Mouse (Mus musculus) liver, embryonic 16.5 days (tissue): ENCODE results near the gene Unc5c. TPM values are rescaled to one million over a fixed set of nuclear protein-coding genes. Genes with fewer than 3 reads are reported as not detected.

Source experiments
- ATAC-seq: fragments of 200-750 bp; cut with Nextera tagmentation; 2 replicates; pipeline ENCODE4 v1.8.0; 2017; ENCODE audit warnings: low read depth, mild to moderate bottlenecking, moderate number of reproducible peaks, moderate library complexity
- H3K27ac ChIP-seq: fragments of 300-500 bp; sonication (generic); 2 replicates; pipeline ENCODE4 v1.5.1; 2014; ENCODE audit warnings: mild to moderate bottlenecking, low read length
- H3K27me3 ChIP-seq: fragments of 300-500 bp; sonication (generic); 2 replicates; pipeline ENCODE4 v1.6.1; 2014; ENCODE audit warnings: low read depth, low read length, mixed read lengths; ENCODE audit not compliant: control insufficient read depth, insufficient read depth
- H3K36me3 ChIP-seq: fragments of 300-500 bp; sonication (generic); 2 replicates; pipeline ENCODE4 v1.6.1; 2014; ENCODE audit warnings: mild to moderate bottlenecking; ENCODE audit not compliant: control insufficient read depth, insufficient read depth
- H3K4me1 ChIP-seq: fragments of 300-500 bp; sonication (generic); 2 replicates; pipeline ENCODE4 v1.6.1; 2014; ENCODE audit warnings: low read depth, low read length, mixed read lengths; ENCODE audit not compliant: control insufficient read depth
- H3K4me2 ChIP-seq: fragments of 300-500 bp; sonication (generic); 2 replicates; pipeline ENCODE4 v1.6.1; 2014; ENCODE audit warnings: low read depth, low read length, mixed read lengths
- H3K4me3 ChIP-seq: fragments of 300-500 bp; sonication (generic); 2 replicates; pipeline ENCODE4 v1.5.1; 2014; ENCODE audit warnings: low read depth, mild to moderate bottlenecking, low read length
- H3K9ac ChIP-seq: fragments of 300-500 bp; sonication (generic); 2 replicates; pipeline ENCODE4 v1.6.1; 2014; ENCODE audit warnings: low read depth, low read length
- H3K9me3 ChIP-seq: fragments of 300-500 bp; sonication (generic); replicated peaks from 2 replicates; pipeline ENCODE4 v1.6.1; 2016; ENCODE audit warnings: low read length; ENCODE audit not compliant: control insufficient read depth
- WGBS: fragments of 180-500 bp; shearing (Covaris S2); extraction: QIAGEN DNeasy Blood & Tissue Kit; methylation state at CpG from one replicate; pipeline ENCODE4 v1.1.7; 2014; ENCODE audit not compliant: insufficient replicate concordance; 5-methylcytosine and 5-hydroxymethylcytosine counted together
- polyA plus RNA-seq: library from polyadenylated mRNA; unstranded; fragments of >200 nt; fragmentation: Nextera tagmentation; extraction: Ambion mirVana; gene quantifications from 2 replicates; pipeline ENCODE4 v1.2.1, GENCODE M21; 2015

Unc5c gene
- polyA plus RNA-seq, 1 experiment from 2014 or later, result 0.05 TPM

GRCm38 (mm10) chr3:141793755-141794154, 328.7 kb downstream of the Unc5c start:
- no peaks in the 10 kb centered on the region for H3K27me3 ChIP-seq
- ATAC-seq, result no peak
- H3K4me3 ChIP-seq, result no peak overlapping the region
- H3K9ac ChIP-seq, result no peak overlapping the region
- H3K4me2 ChIP-seq, result no peak overlapping the region
- no peaks in the 10 kb centered on the region for H3K36me3 ChIP-seq
- H3K9me3 ChIP-seq, result no peaks in the 10 kb centered on the region
- WGBS, result 49% methylated on average over 2 of the region's 2 CpGs
- no peak overlapping the region for H3K27ac ChIP-seq
- H3K4me1 ChIP-seq, result no peaks in the 10 kb centered on the region

- ATAC-seq, result no peak
- H3K27me3 ChIP-seq, result no peaks in the 10 kb centered on the region
- no peak overlapping the region for H3K27ac ChIP-seq
- no peaks in the 10 kb centered on the region for H3K4me1 ChIP-seq
- H3K36me3 ChIP-seq, result no peaks in the 10 kb centered on the region
- H3K9me3 ChIP-seq, result no peaks in the 10 kb centered on the region
- 66% methylated on average over 3 of the region's 3 CpGs for WGBS
- no peak overlapping the region for H3K9ac ChIP-seq
- no peak overlapping the region for H3K4me3 ChIP-seq
- H3K4me2 ChIP-seq, result no peak overlapping the region
Observed at GRCm38 (mm10) chr3:141794371-141794770, 329.4 kb downstream of the Unc5c start.

- ATAC-seq, result no peak
- no peaks in the 10 kb centered on the region for H3K9me3 ChIP-seq
- no peaks in the 10 kb centered on the region for H3K36me3 ChIP-seq
- H3K4me2 ChIP-seq, result no peak overlapping the region
- H3K27me3 ChIP-seq, result no peaks in the 10 kb centered on the region
- H3K4me1 ChIP-seq, result no peaks in the 10 kb centered on the region
- no peak overlapping the region for H3K9ac ChIP-seq
- H3K4me3 ChIP-seq, result no peak overlapping the region
- H3K27ac ChIP-seq, result no peak overlapping the region
Observed at GRCm38 (mm10) chr3:141797372-141797771, 332.4 kb downstream of the Unc5c start.

- no peak for ATAC-seq
Observed at GRCm38 (mm10) chr3:141797789-141798188, 332.8 kb downstream of the Unc5c start.

GRCm38 (mm10) chr3:141804133-141804532, 339.1 kb downstream of the Unc5c start:
- Histone ChIP-seq H3K9ac (no peak overlapping the region), H3K4me2 (no peak overlapping the region), H3K27ac (no peak overlapping the region), H3K36me3 (no peaks in the 10 kb centered on the region), H3K9me3 (no peaks in the 10 kb centered on the region), H3K4me3 (no peak overlapping the region), H3K4me1 (no peaks in the 10 kb centered on the region), H3K27me3 (no peaks in the 10 kb centered on the region)
- 59% methylated on average over 5 of the region's 5 CpGs for WGBS
- ATAC-seq, result no peak

More at GRCm38 (mm10) chr3:141797789-141798188, 332.8 kb downstream of the Unc5c start:
- no peaks in the 10 kb centered on the region for H3K36me3 ChIP-seq
- no peak overlapping the region for H3K4me3 ChIP-seq
- H3K9me3 ChIP-seq, result no peaks in the 10 kb centered on the region
- no peak overlapping the region for H3K27ac ChIP-seq
- no peak overlapping the region for H3K9ac ChIP-seq
- 34% methylated on average over 1 of the region's 1 CpGs for WGBS
- H3K4me2 ChIP-seq, result no peak overlapping the region
- H3K27me3 ChIP-seq, result no peaks in the 10 kb centered on the region
- no peaks in the 10 kb centered on the region for H3K4me1 ChIP-seq

- H3K4me3 ChIP-seq, result no peak overlapping the region
- H3K9ac ChIP-seq, result no peak overlapping the region
- WGBS, result 42% methylated on average over 3 of the region's 3 CpGs
- no peak overlapping the region for H3K4me2 ChIP-seq
- no peaks in the 10 kb centered on the region for H3K36me3 ChIP-seq
- no peak overlapping the region for H3K27ac ChIP-seq
- no peaks in the 10 kb centered on the region for H3K4me1 ChIP-seq
- H3K27me3 ChIP-seq, result no peaks in the 10 kb centered on the region
- no peaks in the 10 kb centered on the region for H3K9me3 ChIP-seq
- ATAC-seq, result no peak
Observed at GRCm38 (mm10) chr3:141809581-141809980, 344.6 kb downstream of the Unc5c start.

GRCm38 (mm10) chr3:141810944-141811343, 345.9 kb downstream of the Unc5c start:
- ATAC-seq, result no peak
- H3K4me1 ChIP-seq, result no peaks in the 10 kb centered on the region
- H3K4me2 ChIP-seq, result no peak overlapping the region
- 51% methylated on average over 7 of the region's 7 CpGs for WGBS
- H3K27me3 ChIP-seq, result no peaks in the 10 kb centered on the region
- H3K27ac ChIP-seq, result no peak overlapping the region
- no peaks in the 10 kb centered on the region for H3K9me3 ChIP-seq
- no peak overlapping the region for H3K4me3 ChIP-seq
- no peak overlapping the region for H3K9ac ChIP-seq
- H3K36me3 ChIP-seq, result no peaks in the 10 kb centered on the region

GRCm38 (mm10) chr3:141811348-141811747, 346.3 kb downstream of the Unc5c start:
- Histone ChIP-seq H3K9me3 (no peaks in the 10 kb centered on the region), H3K27ac (no peak overlapping the region), H3K4me2 (no peak overlapping the region), H3K27me3 (no peaks in the 10 kb centered on the region), H3K36me3 (no peaks in the 10 kb centered on the region), H3K9ac (no peak overlapping the region), H3K4me3 (no peak overlapping the region), H3K4me1 (no peaks in the 10 kb centered on the region)
- WGBS, result 27% methylated on average over 2 of the region's 2 CpGs
- ATAC-seq, result no peak

GRCm38 (mm10) chr3:141814776-141815175, 349.8 kb downstream of the Unc5c start:
- Histone ChIP-seq H3K4me1 (no peaks in the 10 kb centered on the region), H3K9ac (no peak overlapping the region), H3K36me3 (no peaks in the 10 kb centered on the region), H3K4me3 (no peak overlapping the region), H3K27ac (no peak overlapping the region), H3K9me3 (no peaks in the 10 kb centered on the region), H3K27me3 (no peaks in the 10 kb centered on the region), H3K4me2 (no peak overlapping the region)
- WGBS, result 61% methylated on average over 1 of the region's 1 CpGs
- no peak for ATAC-seq
